Mouse (Mus musculus) liver, embryonic 14.5 days (tissue): ENCODE data around the gene Dnajc16.

Source experiments
- CTCF ChIP-seq: IDR thresholded peaks from 2 replicates; pipeline ENCODE4 v1.5.1; 2016; ENCODE audit warnings: antibody characterized with exemption, low read depth, control low read depth
- EP300 ChIP-seq: IDR thresholded peaks from 2 replicates; pipeline ENCODE4 v1.6.1; 2016; ENCODE audit warnings: antibody characterized with exemption, low read depth

- TF ChIP-seq CTCF (no peak), EP300 (no peak)
Measured at GRCm38 (mm10) chr4:141781201-141781985, 9.3 kb downstream of the Dnajc16 start.
